Mouse (Mus musculus): ENCODE measurements around the gene Nxpe2.

- TF ChIP-seq CTCF (IDR thresholded peaks at IDR 0.05; ENCODE audit: borderline replicate concordance, insufficient read depth, low read depth, low read length) (no peak), POLR2A (IDR thresholded peaks at IDR 0.05; ENCODE audit: borderline replicate concordance, insufficient read depth, low read length) (no peak)
Observed at GRCm38 (mm10) chr9:48357097-48357496, 3.8 kb upstream of the Nxpe2 start.

All from cerebellum, adult 2 months (tissue).